Mouse (Mus musculus): Measurements from ENCODE around the gene Ptprr.

Gene Ptprr

DNA sequence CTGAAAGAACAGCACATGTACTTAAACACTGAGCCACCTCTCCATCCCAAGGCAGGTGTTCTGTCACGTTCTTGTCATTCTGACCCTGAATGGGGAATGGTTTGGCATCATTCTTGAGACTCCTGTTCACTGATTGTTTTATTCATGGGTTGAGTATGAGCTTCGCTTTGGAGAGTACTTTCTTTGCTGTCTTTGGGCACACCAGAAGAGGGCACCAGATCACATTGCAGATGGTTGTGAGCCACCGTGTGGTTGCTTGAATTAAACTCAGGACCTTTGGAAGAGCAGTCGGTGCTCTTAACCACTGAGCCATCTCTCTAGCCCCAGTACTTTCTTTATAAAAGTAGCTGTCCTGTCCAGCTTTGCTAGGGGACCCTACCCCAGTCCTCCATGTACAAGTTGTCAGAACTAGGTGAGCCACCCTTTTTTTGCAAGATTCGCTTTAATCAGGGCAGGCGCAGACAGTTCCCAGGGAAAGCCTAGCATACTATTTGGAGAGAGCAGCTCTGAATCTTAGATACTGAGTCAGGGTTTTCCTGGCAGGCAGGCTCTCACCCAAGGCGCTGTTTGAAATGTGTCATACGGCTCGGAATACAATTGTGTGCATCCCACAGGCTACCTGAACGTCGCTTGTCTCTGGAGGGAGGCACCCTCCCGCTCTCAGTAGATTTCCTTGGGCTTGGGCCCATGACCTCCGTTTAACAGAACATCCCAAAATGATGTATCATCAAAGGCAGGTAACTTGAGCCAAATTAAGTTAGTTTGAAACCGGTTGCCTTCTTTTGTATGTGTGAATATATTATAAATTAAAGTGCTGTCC lies 178.8 kb downstream of the Ptprr start:
- DNase-seq (ENCODE audit: low spot score), result no peak

DNA sequence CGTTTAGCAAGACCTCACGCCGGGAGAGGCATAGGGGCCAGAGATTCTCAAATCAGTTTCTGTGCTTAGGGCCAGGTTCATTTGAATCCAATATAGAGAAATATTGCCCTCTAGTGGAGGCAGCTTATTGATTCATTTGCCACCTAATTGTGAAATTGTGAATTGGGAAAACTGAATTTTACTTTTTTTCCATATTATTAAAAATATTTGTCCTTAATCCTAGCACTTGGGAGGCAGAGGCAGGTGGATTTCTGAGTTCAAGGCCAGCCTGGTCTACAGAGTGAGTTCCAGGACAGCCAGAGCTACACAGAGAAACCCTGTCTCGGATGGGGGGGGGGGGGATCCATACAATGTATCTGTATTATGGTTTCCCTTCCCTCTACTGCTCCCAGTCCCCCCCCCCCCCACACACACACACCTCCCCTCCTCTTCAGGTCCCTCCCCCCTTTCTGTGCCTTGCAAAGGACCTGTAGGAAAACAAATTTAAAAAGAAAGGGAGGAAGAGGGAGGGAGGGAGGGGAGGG lies 179.5 kb downstream of the Ptprr start:
- DNase-seq (ENCODE audit: low spot score), result no peak

DNA sequence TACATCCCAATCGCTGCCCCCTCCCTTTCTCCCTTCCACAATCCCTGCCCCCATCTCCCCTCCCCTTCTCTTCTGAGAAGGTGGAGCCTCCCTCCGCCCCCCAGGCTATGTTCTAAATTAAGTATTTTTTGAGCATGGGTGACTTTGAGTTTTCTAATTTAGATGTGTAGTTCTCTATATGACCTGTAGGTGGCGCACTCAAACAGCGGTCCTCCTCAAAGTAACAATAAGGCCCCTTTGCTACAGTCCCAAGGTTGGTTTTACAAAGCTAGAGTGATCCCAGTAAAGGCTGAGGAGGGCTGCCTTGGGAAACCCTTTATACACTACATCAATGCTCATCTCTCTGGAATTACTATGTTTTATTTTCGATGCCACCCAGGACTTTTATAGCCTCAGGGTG lies 181.0 kb downstream of the Ptprr start:
- DNase-seq (ENCODE audit: low spot score), result no peak

DNA sequence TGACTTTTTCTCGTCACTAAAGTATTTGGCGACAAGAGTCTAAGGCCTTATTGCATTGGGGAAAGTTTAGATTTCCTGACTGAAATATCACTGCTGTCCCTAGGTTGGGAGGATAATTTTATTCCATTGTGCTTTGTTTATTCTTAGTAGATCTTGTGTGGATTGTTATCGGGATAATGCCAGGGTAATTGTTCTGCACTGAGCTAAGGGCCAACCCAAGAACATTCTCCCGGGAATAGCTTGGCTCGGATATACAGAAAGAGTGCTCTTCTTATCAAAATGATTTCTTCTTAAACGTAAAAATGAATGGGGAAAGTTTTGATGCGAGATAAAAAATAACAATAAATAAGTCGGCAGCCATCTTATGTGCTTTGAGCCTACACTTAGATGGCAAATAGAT lies 183.5 kb downstream of the Ptprr start:
- DNase-seq (ENCODE audit: low spot score), result no peak

DNA sequence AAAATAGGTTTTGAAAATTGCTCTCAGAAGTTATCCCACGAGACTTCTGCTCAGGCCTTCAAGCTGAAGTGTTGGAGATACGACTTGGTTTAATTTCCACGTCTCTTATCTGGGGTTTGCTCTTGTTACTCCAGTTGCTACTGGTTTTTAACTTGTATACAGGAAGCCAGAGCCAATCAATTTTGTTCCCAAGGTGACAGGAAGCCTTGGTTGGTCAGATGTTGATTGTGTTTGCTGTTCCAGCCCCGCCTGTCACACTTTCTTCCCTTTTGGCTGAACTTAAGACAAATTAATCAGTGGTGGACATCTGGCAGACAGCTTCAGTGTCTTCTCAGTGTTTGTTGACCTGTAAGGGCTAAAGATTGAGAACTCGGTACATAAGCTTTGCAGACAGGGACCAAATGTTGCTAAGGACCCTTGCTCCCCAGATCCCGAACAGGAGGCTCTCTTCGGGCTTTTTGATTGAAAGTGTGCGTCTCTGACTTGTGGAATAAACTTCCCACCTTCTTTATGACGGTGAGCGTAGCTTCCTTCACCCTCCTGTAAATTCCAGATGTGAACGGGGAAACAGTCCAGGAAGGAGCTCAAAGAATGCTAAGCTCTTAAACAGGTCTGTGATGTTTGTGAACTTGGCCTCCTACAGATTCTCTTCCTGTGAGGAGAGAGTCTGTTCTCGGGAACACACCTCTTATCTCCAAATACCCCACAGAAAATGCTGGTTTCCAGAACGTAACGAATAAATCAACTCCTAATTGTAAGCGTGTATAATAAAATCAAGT lies 187.8 kb downstream of the Ptprr start:
- DNase-seq (ENCODE audit: low spot score), result no peak

DNA sequence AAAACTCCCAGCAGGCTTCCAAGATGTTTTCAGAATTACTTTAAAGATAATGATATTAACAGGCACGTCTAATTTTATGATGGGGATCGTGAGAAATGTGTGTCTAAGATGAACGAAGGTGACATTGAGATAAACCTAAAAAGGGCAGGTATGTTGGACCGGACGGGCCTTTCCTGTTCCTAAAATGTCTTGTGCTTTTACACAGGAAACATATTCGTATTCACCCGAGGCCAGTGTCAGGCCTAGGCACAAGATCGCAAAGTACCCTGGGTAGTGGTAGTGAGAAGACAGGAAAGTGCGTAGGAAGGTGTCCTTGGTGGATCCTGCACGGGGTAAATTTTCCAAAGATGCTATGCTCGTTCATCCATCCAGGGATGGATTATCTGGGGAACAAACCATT lies 188.4 kb downstream of the Ptprr start:
- DNase-seq (ENCODE audit: low spot score), result no peak

DNA sequence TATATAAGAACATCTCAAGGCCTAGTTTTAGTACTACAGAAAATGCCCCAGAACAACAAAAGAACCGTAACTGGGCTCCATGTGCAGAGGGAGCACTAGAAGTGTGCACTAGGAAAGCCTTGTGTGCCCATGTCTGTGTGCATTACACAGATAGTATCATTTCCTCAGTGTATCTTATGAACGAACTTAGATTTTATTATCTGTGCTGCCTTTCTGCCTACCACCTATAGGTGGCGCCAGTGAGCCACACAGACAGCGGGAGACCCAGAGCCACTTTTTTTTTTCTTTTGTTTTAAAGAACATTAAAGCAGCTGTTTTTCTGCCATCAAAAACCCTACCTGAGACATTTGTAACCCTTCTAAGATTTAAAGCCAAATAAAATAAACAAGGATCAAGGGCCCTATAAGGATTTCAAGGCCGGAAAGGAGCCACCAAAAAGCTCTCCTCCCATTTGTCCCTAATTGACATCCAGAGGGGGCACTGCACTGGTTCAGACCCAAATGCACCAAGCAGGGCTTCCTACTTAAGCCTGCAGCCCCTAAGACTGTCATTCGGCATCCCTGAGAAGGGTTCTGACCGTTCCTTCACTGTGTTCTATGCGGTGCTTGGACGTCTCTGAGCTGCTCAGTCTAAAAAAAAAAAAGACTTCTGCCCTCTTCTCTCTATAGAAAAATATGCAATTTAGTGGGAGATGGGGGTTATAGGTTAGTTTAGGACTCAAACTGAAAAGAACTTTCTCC lies 190.1 kb downstream of the Ptprr start:
- DNase-seq (ENCODE audit: low spot score), result peak; percentile 51

DNA sequence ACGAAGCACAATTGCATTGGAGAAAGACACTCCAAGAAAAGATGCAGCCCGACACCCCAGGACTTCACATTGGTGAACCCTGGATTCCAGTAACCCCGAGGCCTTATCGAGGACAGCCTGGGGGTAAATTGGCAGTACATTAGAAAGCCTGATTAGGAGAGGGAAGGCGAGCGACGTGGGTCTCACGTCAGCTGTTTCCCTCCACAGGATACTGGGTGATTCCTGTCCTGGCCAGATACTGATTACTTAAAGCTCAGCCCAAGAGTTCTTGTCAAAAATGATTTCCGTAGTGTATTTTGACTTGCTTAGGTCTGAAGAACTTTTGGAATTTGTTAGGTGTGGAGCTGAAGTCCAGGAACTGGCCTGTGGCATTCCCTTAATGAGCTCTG lies 190.7 kb downstream of the Ptprr start:
- no peak for DNase-seq (ENCODE audit: low spot score)

DNA sequence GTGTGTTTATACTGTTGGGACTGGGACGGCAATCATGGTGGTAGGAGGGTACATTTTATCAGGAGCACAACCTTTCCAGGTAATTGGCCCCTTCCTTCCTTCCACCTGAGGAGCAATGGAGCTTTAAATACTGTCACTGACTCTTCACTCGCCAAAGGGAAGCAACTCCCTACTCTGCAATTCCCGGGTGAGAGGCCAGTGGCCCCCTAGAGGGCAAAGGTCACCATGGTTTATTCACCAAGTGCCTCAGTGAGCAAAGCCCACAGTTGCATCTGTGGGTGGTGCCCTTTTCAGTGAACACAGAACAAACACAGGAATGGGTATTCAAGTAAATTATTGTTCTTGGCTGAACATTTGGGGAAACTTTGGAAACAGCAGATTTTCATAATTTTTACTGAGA lies 194.1 kb downstream of the Ptprr start:
- DNase-seq (ENCODE audit: low spot score), result no peak

DNA sequence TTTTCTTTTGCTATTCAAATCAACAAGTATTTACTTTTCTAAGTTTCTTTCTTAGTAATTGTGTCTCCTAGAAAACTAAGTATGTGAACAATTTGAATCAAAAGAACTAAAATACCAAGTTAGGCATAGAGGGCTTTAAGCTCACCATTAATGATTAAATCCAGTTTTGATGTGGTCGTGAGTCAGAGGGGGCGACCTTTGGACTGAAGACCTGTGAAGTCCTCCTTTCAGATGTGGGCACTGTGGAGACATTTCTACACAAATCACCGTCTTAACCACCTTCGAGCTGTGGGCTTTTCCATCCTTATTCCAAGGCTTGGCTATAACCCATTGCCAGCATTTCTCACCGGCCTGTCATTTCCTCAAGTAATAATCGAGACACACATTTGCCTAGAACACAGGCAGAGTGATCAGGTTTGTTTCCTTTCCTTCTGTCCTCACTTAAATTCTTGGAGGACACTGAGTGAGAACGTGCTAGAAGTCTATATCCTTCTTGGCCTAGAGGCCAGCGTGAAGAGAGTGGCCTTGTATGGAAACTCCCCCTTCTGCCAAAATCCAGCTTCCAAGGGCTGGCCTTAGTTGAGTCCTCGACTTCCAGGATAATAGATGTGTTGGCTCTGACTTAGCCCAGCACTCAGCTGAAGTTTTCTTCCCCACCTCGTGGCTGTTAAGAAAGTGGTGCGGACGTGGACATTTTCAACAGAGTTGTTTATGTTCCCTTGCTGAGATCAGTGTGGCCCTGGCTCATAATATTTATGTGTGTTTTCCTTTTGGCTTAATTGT lies 202.5 kb downstream of the Ptprr start:
- no peak for DNase-seq (ENCODE audit: low spot score)

DNA sequence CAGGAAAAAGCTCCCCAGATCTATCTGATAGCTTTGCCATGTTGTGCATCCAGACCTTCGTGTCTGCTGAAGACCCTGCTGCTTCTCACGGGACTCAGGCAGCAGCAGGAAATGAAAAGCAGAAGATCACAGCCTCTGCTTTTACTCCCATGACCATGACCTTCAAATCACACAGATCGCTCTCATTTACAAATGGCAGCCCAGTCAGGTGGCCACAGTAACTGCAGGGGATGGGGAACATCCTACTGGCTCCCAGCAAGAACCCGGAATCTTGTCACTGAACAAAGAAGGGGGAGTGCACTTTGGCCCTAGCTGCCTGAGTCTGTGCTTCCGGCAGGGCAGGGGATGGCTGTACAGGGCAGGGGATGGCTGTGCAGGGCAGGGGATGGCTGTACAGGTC lies 217.3 kb downstream of the Ptprr start:
- DNase-seq (ENCODE audit: low spot score), result no peak

DNA sequence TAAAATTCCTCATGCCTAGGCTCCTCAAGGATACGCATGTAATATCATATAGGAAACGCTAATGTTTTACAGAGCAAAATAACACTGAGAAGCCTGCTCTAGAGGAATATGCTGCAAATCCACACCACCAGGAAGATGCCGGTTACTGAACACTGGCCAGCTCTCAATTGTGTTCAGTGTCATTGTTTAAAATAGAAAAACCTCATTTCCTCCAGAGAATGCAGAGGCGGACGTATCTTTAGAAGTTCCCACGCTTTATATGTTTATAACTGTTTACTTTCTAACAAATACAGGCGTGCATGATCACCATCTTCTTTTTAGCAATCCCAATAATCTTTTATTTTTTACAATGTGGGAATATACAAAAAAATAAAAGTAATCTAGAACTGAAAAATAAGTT lies 224.2 kb downstream of the Ptprr start:
- no peak for DNase-seq (ENCODE audit: low spot score)

DNA sequence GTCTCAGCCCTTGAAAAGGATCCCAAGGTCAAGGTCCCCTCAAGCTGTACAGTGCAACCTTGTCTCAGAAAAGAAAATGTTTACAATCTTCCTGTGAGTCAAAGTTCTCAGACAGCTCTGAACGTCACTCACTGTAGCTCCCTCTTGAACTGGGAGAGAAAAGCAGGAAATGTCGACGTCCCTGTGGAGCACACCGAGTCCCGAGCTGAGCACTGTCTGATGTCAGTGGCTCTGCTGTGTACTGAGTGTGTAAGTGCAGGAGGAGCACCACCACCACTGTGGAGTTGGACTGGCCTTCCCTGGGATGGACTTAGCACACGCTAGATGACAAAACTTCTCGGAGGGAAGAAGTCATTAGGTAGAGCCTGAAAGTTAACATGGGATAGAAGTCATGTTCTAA lies 225.4 kb downstream of the Ptprr start:
- DNase-seq (ENCODE audit: low spot score), result no peak

DNA sequence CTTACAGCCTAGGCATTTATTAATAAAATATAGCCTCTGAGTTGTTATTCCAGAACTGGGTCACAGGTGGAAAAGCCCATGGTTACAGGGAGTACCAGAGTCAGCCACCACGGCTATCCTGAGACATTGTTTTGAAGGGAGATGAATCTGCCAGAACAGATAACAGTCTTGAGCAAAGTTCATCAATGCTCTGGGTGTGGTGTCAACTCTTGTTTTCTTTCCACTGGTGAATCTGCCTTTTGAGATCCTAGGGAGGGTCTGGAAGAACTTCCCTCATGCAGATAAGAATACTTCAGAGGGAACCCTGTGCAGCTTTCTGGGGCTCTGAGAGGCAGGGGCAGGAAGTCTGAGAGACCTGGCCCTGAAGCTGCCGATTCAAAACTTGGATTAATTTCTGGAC lies 227.6 kb downstream of the Ptprr start:
- DNase-seq (ENCODE audit: low spot score), result no peak

DNA sequence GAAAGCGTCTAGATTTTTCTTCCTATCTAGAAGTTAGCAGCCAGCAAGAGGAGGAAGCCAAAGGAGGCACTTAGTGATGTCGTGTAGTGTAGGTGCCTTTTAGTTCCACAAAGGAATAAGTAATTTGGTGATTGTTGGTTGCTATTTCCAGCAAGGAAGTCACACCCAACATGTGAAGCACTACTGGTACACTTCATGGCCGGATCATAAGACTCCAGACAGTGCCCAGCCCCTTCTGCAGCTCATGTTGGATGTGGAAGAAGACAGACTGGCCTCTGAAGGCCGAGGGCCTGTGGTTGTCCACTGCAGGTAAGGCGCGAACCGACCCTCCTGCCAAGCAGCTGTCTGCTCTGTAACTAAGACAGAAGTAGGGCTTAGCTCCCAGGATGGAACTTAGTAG lies 234.7 kb downstream of the Ptprr start:
- DNase-seq (ENCODE audit: low spot score), result no peak

DNA sequence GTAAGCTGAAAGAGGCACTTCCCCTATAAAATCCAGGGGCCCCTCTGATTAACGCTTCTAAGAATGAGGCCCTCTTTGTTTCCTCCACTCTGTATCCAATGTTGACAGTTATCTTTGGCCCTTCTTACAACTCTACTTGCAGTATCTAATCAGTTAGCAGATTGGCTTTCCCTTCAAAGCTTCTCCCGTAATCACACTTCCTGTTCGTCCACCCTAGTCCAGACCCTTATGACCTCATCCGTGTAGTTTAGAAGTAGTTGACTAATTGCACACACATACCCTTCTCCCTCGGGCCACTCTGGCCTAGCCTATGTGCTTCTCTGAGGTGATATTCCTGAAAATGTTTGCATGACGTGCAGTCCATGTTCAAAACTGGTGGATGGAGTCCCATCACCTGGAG lies 236.0 kb downstream of the Ptprr start:
- DNase-seq (ENCODE audit: low spot score), result no peak

DNA sequence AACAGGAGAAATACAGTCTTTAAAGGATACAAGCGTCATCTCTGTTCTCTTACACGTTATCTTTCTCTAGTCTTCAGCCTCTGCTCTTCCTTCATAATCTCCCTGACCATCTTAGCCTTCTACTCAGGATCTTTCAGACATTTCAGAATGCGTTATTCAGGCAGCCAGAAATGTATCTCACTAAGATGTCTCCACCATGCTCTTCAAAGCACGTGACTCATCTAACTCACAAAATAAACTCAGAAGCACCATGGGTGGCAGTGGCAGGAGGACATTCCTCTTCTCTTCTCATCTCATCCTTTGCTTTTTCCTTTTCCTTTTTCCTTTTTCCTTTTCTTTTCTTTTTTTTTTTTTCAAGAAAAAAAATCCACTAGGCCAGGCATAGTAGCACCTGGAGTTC lies 241.3 kb downstream of the Ptprr start:
- no peak for DNase-seq (ENCODE audit: low spot score)

DNA sequence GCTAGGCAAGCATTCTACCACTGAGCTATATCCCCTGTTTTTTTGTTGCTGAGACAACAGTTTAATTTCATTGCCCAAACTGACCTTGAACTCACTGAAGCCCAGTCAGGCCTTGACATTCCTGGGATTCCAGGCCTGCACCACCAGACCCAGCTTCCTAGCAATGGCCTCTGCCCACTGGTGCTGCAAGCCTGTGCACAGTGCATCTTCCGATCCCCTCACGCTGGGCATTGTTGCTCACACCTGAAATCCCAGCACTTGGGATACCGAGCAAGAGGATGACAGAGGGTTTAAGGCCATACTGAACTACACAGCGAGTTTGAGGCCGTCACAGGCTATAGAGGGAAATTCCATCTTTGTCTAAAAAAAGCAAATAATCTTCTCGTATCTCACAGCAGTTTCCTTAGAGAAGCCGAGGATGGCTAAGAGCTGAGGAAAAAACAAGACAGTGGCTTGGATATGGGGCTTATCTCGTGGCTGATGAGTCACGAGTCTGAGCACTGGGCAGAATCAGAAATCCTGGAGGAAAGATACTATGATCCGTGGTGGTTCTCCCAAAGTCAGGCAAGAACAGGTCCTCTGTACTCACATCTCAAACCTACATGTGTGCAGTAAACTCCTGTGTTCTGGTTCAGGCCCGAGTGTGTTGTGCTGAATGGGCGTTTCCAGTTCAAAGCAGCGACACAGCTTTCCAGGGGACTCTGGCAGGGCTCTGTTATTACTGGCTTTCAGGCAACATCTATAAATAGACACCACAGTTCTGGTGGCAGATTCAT lies 242.8 kb downstream of the Ptprr start:
- DNase-seq (ENCODE audit: low spot score), result no peak

DNA sequence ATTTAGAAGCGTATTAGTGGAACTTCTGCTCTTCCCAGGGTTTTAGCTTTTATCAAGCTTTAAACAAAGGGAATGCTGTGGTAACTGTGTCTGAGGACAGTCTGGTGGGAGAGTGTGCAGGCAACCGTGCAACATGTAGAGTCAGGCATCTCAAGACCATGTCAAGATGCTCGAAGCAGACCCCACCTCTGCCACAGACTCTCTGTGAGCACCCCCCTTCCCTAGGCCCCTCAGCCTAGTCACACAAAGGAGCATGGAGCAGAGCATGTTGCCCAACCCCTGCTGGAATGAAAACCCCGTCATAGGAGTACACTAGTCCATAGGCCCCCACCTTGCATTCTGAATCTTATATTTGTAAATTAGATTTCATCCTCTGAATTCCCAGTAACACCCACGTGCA lies 243.5 kb downstream of the Ptprr start:
- no peak for DNase-seq (ENCODE audit: low spot score)

DNA sequence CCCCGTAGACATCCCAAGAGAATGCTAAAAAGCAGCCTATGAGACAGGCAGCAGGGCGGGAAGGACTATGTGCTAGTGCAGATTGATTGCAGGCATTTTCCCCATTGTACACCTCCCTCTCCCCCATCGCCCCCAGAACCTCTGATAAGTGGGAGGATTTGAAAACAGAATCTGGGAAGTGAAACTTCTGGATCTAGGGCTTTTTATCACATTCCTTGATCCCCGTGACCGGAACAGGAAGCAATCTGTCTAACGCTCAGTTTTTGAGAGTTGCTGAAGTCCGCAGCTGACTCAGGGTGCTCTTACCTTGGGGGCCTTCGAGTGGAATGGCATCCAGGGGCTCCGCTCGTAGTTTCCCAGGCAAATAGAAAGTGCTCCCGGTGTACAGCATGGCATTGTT lies 246.5 kb downstream of the Ptprr start:
- no peak for DNase-seq (ENCODE audit: low spot score)
